Mouse (Mus musculus) lung, postnatal 25 days (tissue): ENCODE measurements at regions not wholly inside any gene's neighbourhood (a gene's known extent, or its start where the extent isn't known, plus 50 kb on each side); places are given as distances from the start of the nearest gene placed in this dataset.
A peak's percentile ranks its signal among the peaks of the same experiment; 100 is the strongest.

Experiments used
- DNase-seq: peaks from one replicate; pipeline ENCODE4 v3.0.0; 2022; ENCODE audit warnings: low spot score

DNA sequence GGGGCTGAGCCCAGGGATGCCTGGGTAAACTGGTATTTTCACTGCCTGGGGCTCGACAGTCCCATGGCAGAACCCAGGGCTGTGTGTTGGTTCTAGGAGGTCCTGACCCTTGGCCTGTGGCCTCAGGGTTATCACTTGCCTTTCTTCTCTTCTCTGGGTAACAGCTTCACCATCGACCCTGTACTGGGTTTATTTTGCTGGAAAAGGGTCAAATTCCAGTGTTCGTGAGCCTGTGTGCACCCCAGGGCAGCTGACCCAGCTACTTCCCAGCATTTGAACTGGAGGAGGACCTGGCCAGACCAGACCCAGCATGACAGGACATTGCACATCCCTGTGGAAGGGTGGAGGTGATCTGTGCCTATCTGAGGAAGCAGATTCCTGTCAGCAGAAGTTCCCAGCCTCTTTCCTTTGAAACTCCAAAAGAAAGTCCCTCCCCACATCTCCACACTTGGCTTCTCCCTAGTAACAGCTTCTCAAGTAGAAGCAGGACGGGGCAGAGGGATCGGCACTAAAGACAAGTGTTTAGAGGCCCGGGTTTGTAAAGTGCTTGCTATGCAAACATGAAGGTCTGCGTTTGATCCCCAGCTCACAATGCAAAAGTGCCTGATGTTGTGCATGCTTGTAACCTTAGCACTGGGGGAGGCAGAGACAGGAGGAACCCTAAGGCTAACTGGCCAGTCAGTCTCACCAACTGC, 103.9 kb upstream of the Ccnd1 start:
- no peak for DNase-seq

DNA sequence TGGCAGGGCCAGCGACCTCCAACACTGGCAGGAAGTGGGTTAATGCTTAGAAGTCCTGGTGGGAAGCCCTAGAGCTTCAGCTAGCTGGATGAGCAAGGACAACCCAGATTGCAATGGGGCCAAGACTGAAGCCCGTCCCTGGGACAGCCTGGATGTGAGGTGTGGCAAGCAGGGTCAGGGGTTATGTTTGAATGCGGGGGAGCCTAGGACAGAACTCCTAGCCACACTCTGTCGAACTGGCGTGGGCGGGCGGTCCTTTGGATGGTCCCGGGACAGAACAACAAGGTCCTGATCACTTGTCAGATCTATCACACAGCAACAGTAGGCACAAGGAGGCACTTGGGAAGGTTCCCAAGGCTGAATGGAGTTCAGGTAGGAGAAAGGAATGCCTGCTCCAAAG, 101.1 kb upstream of the Ccnd1 start:
- no peak for DNase-seq

DNA sequence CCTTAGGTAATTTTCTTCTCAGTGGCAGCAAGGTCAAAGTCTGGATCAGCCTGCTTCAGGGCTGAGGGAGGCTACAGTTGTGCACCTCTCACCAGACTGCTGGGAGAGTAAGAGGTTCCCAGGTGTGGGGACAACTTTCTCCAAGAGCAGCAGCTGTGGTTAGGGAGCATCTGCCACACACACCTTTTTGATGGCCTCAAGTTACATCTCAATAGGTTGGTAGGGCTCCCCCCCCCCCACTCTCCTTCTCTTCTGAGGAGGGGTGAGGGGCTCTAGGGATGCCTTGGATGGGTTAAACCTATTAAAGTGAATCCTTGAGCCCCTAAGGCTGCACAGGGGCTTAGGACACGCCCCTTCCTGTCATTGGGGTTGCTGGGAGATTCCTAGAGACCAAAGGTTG, 94.7 kb upstream of the Ccnd1 start:
- DNase-seq: no peak

DNA sequence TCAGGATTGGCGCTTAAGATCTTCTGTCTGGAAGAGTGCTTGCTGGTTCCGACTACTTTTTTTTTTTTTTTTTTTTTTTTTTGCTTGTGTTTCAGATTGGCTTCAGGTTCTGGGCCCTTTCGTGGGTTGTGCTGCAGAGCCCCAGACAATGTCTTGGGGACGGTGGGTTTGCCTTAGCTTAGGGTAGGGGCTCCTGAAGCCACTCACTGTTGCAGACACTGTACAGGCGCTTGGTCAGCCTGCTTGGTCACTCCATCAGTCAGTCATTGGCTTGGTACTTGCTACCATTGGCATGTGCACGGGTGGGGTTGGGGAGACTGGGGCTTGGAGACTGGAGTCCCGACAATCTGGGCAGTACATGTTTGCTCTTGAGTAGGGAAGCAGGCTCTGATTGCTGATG, 91.5 kb upstream of the Ccnd1 start:
- DNase-seq: no peak

DNA sequence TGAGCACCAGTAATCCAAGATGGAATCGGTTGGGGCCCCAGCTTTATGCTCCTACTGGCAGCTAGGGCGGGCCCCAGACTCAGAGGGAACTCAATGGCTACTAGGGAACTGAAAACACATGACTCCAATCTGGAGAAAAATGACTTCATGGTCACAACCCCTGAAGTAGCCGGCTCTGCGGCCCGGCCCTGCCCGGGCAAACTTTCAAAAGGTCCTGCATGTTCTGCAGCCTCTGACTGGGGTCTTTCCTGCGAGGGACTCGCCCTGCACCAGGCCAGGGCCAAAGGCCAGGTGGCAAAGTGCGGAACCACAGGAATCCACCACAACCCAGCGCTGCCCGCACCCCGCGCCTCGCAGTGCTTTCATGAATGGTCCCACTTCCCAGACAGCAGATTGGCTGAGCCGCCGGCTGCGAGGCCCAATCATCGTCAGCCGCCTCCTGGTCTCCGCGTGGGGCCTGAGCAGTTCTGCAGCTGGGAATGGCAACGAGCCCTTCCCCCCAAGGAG, 91.0 kb upstream of the Ccnd1 start:
- peak; percentile 80 for DNase-seq

DNA sequence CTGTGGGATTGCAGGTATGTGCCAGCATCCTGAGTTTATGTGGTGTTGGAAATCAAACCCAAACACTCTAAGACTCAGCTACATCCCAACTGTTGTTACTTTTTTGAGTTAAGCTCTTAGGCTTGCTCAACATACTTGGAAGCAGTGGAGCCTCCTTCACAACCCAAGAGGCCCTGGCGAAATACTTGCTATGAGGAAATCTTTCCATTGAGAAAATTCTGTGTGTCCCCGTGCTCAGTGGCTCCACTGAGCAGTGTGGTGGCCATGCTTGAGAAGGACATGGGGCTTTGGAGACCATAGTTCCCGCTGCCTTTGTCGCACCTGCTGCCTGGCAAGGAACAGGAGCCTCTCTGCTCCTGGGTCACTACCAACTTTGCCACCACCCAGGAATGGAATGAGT, 89.9 kb upstream of the Ccnd1 start:
- DNase-seq: peak; percentile 83

- DNase-seq: no peak
Measured at GRCm38 (mm10) chr7:145029124-145029523, 89.4 kb upstream of the Ccnd1 start.

DNA sequence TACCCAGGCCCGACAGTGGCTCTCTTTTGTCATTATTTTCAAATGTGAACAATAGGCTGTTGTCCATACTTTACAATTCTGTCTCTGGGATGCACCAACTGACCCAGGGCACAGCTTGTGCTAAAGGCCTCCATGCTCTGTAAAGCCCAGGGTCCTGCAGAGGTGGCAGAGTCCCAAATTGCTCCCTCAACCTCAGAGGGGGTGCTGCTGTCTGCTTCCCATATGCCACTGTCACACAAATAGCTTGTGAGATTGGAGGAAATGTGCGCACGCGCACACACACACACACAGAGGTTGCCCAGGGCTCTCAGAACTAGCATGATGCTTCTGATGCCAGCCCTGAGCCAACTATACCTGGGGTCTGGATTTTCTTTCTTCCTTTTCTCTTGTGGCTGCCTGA, 87.3 kb upstream of the Ccnd1 start:
- no peak for DNase-seq

- no peak for DNase-seq
Measured at GRCm38 (mm10) chr7:145026014-145026285, 86.2 kb upstream of the Ccnd1 start.

DNA sequence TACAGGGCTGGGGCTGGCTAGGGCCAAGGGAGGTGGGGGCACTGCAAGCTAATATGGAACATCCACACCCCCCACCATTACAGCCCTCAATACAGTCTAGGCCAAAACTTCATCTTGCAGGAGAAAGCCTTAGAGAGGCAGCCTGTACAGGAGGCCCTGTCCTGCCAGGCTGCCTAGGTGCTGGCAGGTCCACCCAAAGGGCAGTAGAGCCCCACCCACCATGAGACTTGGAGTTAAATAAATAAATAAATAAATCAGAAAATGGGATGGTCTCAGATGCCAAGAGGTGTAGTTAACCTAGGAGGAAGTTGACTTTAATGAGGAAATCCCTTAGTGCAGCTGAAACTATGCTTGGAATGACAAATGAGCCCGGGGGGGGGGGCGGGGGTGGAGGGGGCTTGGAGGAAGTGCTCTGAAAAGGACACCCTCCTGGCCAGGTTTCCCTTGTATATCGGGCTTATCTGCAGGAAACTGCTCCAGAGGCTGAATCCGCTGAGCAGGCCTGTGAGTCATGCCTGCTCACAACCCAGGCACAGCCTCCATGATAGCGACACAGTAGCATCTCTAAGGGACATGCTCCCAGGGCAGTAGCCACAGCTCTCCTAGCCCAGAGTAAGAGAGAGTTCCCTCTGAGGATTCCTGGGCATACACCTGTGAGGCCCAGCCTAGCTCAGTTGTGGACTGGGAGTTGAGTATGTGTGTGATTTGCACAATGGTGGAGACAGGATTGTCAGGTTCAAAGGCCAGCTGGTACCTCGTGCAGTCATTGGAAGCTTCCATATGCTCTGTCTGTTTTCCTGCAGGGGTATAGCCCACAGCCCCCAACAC, 85.7 kb upstream of the Ccnd1 start:
- peak; percentile 77 for DNase-seq

- peak; percentile 22 for DNase-seq
Measured at GRCm38 (mm10) chr7:145024651-145025050, 84.9 kb upstream of the Ccnd1 start.

- no peak for DNase-seq
Measured at GRCm38 (mm10) chr7:145019137-145019536, 79.4 kb upstream of the Ccnd1 start.

GRCm38 (mm10) chr7:145018149-145018548, 78.4 kb upstream of the Ccnd1 start:
- no peak for DNase-seq

DNA sequence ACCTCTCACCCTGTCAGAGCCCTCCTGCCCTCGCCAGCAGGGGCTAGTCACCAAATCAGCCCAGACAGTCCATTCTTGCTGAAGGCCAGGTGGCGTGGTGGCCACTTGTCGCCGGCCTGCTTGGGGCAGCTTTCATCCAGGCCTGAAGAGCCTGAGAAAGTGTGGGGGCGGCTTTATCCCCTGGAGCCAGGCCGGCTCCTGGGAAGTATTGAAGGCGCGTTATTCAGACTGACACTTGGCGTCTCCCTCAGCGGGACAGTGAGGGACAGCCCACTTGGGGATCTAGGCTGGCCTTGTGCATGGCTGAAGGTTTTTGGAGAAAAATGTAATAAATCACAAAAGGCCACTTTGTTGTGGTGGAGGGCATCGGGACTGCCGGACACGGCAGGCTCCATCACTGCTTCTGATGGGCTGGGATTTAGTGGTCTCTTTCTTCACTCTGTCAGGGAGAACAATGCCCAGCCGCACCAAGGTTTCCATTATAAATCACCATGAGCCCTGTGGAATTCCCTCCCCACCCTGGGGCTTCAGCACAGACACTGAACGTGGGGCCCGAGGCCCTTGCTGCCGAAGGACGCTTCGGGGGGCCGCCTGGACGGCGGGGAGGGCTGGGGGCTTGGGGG, 75.8 kb upstream of the Ccnd1 start:
- no peak for DNase-seq

GRCm38 (mm10) chr7:145010757-145011156, 71.0 kb upstream of the Ccnd1 start:
- DNase-seq: no peak

DNA sequence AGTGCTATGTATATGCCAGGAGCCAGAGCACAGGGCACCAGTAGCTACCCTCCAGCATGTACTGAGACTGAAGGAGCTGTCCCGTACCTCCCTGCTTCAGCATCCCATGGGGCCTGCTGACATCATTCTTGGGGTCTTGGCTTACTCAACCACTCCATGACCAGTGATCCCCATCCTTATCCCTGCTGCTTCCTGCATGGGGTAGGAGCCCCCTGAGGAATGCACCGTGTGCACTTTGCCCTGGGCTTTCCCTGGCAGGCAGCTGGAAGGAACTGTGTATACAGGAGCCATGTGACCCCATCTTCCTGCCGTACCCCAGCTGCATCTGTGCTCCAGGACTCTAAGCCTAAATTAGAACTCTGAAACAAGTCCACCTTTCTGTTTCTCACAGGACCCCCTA, 70.3 kb upstream of the Ccnd1 start:
- no peak for DNase-seq

DNA sequence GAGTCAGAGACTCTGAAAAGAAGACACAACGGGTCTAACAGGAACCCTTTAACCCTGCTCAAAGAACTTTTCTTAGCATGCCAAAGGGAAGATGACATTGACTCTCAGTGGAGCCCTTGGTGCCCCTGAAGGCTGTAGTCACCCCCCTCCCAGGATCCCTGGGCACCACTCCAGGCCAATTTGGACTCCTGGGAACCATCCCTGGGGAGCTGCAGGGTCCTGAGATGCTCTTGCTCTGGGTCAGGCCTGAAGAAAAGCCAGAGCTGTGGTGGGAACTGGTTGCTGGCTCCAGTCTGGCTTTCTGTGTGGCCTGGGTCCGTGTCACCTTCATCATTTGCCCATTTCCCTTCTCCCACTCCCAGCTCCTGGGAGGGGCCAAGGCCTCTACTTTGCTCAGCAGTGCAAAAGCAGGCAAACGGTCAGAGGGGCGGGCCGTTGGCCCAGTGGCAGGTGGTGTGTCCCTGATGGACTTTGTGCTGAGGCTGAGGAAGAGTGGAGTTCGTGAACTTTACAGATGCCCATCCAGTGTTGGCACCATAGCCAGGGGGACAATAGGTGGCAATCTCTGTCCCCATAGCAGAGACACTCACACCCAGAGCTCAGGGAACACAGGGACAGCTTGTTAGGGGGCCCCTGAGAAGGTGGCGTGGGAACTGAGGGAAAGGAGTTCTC, 69.1 kb upstream of the Ccnd1 start:
- DNase-seq: no peak

DNA sequence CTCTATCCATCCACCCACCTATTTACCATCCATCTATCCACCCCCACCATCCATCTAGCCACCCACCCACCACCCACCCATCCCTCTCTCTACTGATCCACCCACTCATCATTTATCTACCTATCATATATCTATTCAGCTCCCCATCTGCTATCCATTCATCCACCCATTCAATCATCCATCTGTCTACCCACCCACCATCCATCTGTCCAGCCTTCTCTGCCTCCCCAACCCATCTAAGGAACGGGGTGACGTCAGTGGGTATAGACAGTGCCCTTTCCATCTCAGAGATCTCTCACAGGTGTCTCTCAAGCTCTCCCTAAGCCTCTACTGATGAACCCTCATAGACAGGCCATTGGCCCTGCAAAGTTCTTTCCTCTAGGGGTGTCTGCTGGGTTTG, 67.5 kb upstream of the Ccnd1 start:
- no peak for DNase-seq

GRCm38 (mm10) chr7:145001503-145002084, 61.9 kb upstream of the Ccnd1 start:
- no peak for DNase-seq

DNA sequence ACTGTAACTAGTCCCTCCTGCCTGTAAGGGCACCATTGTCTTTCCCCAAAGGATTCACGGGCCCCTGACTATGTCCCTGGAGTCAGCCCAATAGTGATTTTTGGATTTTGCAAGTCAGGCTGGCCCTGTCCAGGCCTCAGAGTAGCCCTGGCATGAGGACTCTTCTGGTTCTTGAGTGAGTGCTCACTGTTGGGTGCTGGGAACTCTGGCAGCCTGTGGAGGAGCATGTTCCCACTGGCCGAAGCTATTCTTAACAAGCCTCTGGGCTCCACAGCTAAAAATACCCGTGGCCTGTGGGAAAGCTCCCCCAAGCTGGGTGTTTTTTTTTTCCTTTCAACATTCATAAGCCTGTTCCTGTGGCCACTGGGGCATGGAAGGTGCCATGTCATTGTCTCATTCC, 60.0 kb upstream of the Ccnd1 start:
- no peak for DNase-seq

GRCm38 (mm10) chr7:144996847-144997246, 57.1 kb upstream of the Ccnd1 start:
- peak; percentile 27 for DNase-seq

DNA sequence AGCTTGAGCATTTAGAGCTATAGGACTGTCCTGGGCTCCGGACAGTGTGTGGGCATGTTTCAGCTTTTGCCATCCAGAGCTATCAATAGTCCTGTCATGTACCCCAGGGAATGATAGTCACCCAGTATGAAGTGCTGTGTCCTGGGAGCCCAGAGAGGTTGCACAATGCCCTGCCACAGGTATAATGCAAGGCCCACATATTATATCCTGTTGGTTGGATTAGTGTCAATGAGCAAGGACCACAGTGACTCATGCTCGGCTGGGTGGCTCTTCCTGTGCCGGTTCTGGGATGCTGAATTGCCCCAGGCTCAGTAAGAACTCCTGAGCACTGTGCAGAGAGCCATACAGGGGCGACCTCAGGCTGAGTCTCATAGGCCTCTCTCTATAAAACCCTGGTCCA, 54.5 kb upstream of the Ccnd1 start:
- DNase-seq: no peak
